9 mouse cellular contexts compared by ENCODE assay signal in the genomic region with DNA sequence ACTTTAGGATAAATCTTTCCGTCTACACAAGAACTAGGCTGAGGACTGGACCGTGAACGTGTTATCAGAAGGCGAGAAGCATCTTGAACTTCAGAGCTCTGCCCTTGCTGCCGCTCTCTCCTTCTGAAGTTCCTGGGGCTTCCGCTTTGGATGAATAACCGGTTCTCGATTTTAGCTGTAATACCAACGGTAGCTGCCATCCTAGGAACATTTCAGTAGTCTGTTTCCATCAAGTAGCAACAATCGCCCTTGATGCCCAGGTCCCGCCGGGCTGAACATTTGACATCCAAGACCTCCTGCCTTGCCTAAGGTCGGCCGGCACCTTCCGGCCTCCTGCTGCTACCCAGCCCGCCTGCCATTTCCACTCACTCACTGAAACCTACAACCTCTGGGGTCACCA. TPM values are rescaled to one million over a fixed set of nuclear protein-coding genes. Genes with fewer than 3 reads are reported as not detected.
DNase-seq lines count a peak whose midpoint lies in the region; ATAC-seq and TF ChIP-seq lines count a peak whose summit lies in the region.
"Had no signal": no experiment of that assay in that cellular context is flagged by ENCODE, and none has a peak within 500 bp of the region (broad histone marks: within the 10 kb centered on the region; RNA-seq: fewer than 3 reads in every experiment).

No protein-coding gene starts in this region.

- TF ChIP-seq CTCF in forebrain, postnatal 0 days (IDR thresholded peaks at IDR 0.05; ENCODE audit: low read depth): no peak

- H3K9ac ChIP-seq in forebrain, postnatal 0 days: no peak overlapping the region
- no peak overlapping the region for H3K9ac ChIP-seq in neural tube, embryonic 12.5 days

- H3K4me2 ChIP-seq in forebrain, postnatal 0 days (ENCODE audit: low read depth): peak overlapping the region; percentile 76; the same call in 1 of the 2 replicates
- H3K4me2 ChIP-seq in neural tube, embryonic 12.5 days (replicated peaks): peak overlapping the region; percentile 89

- peak overlapping the region; percentile 76 for H3K4me3 ChIP-seq in heart, embryonic 10.5 days
- no peak overlapping the region; the same call in 1 of the 2 replicates for H3K4me3 ChIP-seq in forebrain, postnatal 0 days (ENCODE audit: low read depth, low read length)
- H3K4me3 ChIP-seq in neural tube, embryonic 12.5 days: 0 out of 2 replicates have a peak overlapping the region, but pooled peaks have one; percentile 3

- peaks cover 32% of the 10 kb centered on the region for H3K4me1 ChIP-seq in heart, embryonic 10.5 days
- H3K4me1 ChIP-seq in forebrain, postnatal 0 days (ENCODE audit: insufficient read depth): no peaks in the 10 kb centered on the region
- peaks cover 42% of the 10 kb centered on the region for H3K4me1 ChIP-seq in neural tube, embryonic 12.5 days

- no peak for DNase-seq in heart, embryonic 10.5 days (ENCODE audit: low spot score)
- DNase-seq in heart, postnatal 4 days: no peak
- DNase-seq in forebrain, postnatal 0 days: peak; percentile 30
- DNase-seq in kidney, postnatal 4 days: peak; percentile 31 to 49
- DNase-seq in frontal cortex, postnatal 14 days (ENCODE audit: low spot score in 2 of 2): no peak
- DNase-seq in left cerebral cortex, adult 18-20 months (ENCODE audit: low spot score in 2 of 2): no peak
- no peak for DNase-seq in left cerebral cortex, postnatal 10 days (ENCODE audit: extremely low spot score in 1 of 2, low spot score in 2 of 2)

- intact Hi-C loops in left cerebral cortex, postnatal 10 days (cut with DNase I): loop anchor here (10.0 kb wide), 3 partner anchors 285 to 695 kb away; no protein-coding TSS in a partner anchor

- no peaks in the 10 kb centered on the region for H3K9me3 ChIP-seq in heart, embryonic 10.5 days
- H3K9me3 ChIP-seq in forebrain, postnatal 0 days (ENCODE audit: low read length): no peaks in the 10 kb centered on the region
- no peaks in the 10 kb centered on the region for H3K9me3 ChIP-seq in neural tube, embryonic 12.5 days

- H3K27ac ChIP-seq in heart, embryonic 10.5 days: peak overlapping the region; percentile 94
- no peak overlapping the region for H3K27ac ChIP-seq in forebrain, postnatal 0 days (ENCODE audit: low read depth, low read length)
- H3K27ac ChIP-seq in neural tube, embryonic 12.5 days: no peak overlapping the region
- H3K27ac ChIP-seq: macrophage had no signal

- ATAC-seq in forebrain, postnatal 0 days: no peak
- no peak for ATAC-seq in neural tube, embryonic 12.5 days (ENCODE audit: low FRiP score, low read depth)

- peaks cover 49% of the 10 kb centered on the region for H3K27me3 ChIP-seq in heart, embryonic 10.5 days (ENCODE audit: insufficient read depth, poor library complexity, severe bottlenecking)
- peaks cover 71% of the 10 kb centered on the region for H3K27me3 ChIP-seq in forebrain, postnatal 0 days (ENCODE audit: insufficient read depth, low read length)
- peaks cover 70% of the 10 kb centered on the region for H3K27me3 ChIP-seq in neural tube, embryonic 12.5 days (replicated peaks)

- WGBS in heart, embryonic 10.5 days: under 1% methylated on average over 16 of the region's 16 CpGs
- WGBS in forebrain, postnatal 0 days: 3% methylated on average over 16 of the region's 16 CpGs
- under 1% methylated on average over 16 of the region's 16 CpGs for WGBS in neural tube, embryonic 12.5 days

- H3K36me3 ChIP-seq in heart, embryonic 10.5 days: no peaks in the 10 kb centered on the region
- H3K36me3 ChIP-seq in forebrain, postnatal 0 days (ENCODE audit: insufficient read depth): no peaks in the 10 kb centered on the region
- no peaks in the 10 kb centered on the region for H3K36me3 ChIP-seq in neural tube, embryonic 12.5 days

RNA-seq across cellular contexts. Expression of a gene that starts 37.7 kb away (rescaled TPM):
- 28.4 and 40.3 TPM in 2 replicates for polyA plus RNA-seq in heart, embryonic 10.5 days (2016; fragmentation: Nextera tagmentation; extraction: Ambion mirVana)
- 10 to 100 TPM; 31.5 to 36.1 TPM for total RNA-seq in heart, postnatal 4 days (2021)
- total RNA-seq in forebrain, postnatal 0 days (2014; rRNA removed): 3.2 and 3.9 TPM in 2 replicates
- 1.9 TPM in 2 replicates for polyA plus RNA-seq in forebrain, postnatal 0 days (2015; fragmentation: Nextera tagmentation; extraction: Ambion mirVana)
- 16.1 and 18.4 TPM in 2 replicates for polyA plus RNA-seq in neural tube, embryonic 12.5 days (2016; fragmentation: Nextera tagmentation; extraction: Ambion mirVana)
- total RNA-seq in left cerebral cortex, adult 18-20 months (2021): 1 to 10 TPM; 3.5 to 4.2 TPM
- total RNA-seq in left cerebral cortex, postnatal 10 days (2021): 1 to 10 TPM; 4.2 to 4.7 TPM
- polyA plus RNA-seq: macrophage had no signal

Comparison
In these comparisons a context has a peak if more than half of its experiments do, and no peak if none do; other contexts are left out.
1. DNase-seq: peak in forebrain, postnatal 0 days (single experiment) and kidney, postnatal 4 days (2 of 2); none in heart, embryonic 10.5 days (single experiment), heart, postnatal 4 days (single experiment), frontal cortex, postnatal 14 days (0 of 2), left cerebral cortex, adult 18-20 months (0 of 2) and left cerebral cortex, postnatal 10 days (0 of 2).